Mouse (Mus musculus) kidney, adult 2 months (tissue): ENCODE data around the gene Ccna2.

Source experiments
- CTCF ChIP-seq: fragments of 200-500 bp; conservative IDR thresholded peaks from 2 replicates; pipeline ENCODE4 v1.5.1; 2011; ENCODE audit warnings: low read depth, mild to moderate bottlenecking, control low read depth, low read length, moderate library complexity, mixed read lengths; ENCODE audit not compliant: insufficient read depth, insufficient read length
- POLR2A ChIP-seq: fragments of 200-500 bp; IDR thresholded peaks from one replicate; pipeline ENCODE4 v1.6.1; 2011; ENCODE audit warnings: low read depth, low read length, control low read depth

DNA sequence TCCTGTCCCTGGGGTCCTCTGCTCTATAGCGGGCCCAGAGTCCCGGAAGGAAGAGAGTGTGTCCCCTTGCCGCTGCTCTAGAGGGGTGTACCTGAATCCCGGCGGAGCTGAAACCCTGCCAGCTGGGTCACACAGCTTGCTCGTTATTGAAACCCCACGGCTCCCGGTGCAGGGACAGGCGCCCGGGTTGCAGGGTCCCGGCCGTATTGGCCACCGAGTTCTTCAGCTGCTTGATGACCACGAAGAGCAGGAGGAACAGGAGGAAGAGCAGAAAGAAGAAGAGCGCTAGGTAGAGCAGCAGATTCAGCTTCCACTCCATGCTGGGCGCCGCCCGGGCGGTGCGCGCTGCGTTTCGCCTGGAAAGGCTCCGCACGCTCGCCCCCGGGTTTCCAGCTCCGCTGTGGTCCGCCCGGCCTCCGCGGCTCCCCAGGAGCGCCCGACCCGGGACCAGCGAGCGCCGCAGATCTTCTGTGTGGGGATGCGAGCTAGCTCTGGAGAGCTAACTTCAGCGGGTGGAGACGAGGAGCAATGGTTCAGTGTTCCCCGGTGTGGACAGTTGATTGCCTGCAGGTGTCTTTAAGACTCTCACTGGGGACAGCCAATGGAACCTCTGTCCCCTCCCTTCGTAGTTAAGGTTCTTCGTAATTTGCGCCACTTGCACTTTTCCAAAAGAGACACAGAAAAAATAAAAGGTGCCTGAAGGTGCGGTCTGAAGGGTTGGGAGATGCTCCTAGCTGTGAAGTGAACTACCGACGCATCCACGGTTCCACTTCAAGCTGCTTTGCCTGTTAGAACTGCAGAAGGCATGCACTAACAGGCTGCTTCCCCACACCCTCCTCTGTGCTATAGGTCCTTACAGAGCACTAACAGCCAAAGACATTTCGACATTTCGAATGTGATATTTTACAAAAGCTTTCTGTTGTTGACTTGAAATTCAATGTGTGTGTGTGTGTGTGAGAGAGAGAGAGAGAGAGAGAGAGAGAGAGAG is 50.6 kb downstream of the Ccna2 start, which contains the start of gene Gm11549:
- no peak for TF ChIP-seq CTCF
- no peak for TF ChIP-seq POLR2A
